Mouse (Mus musculus): Measurements from ENCODE around the gene Plekho1.
A peak's percentile ranks its signal among the peaks of the same experiment; 100 is the strongest.
"Not testable (repeated sequence)": the region's sequence is repeated elsewhere in the genome, so short reads cannot be mapped to it uniquely, and the experiment has no call there.

Gene Plekho1

GRCm38 (mm10) chr3:95995802-95996428, at the start of gene Plekho1:
Gene Plekho1 (minus strand): TSS chr3:95996001.
- DNase-seq = peak; percentile 83

- not testable (repeated sequence) for DNase-seq
Observed at GRCm38 (mm10) chr3:96044559-96044958, 48.8 kb upstream of the Plekho1 start.

GRCm38 (mm10) chr3:96043104-96043503, 47.3 kb upstream of the Plekho1 start:
- no peak for DNase-seq

- DNase-seq = no peak
Observed at GRCm38 (mm10) chr3:96041079-96041478, 45.3 kb upstream of the Plekho1 start.

- no peak for DNase-seq
Observed at GRCm38 (mm10) chr3:96040663-96041006, 44.8 kb upstream of the Plekho1 start.

- peak; percentile 14 for DNase-seq
Observed at GRCm38 (mm10) chr3:96039857-96040662, 44.3 kb upstream of the Plekho1 start.

GRCm38 (mm10) chr3:96038851-96039250, 43.0 kb upstream of the Plekho1 start:
- no peak for DNase-seq

- no peak for DNase-seq
Observed at GRCm38 (mm10) chr3:96038156-96038555, 42.4 kb upstream of the Plekho1 start.

GRCm38 (mm10) chr3:96036796-96037195, 41.0 kb upstream of the Plekho1 start:
- DNase-seq = no peak

- DNase-seq = no peak
Observed at GRCm38 (mm10) chr3:96033046-96033445, 37.2 kb upstream of the Plekho1 start.

- no peak for DNase-seq
Observed at GRCm38 (mm10) chr3:96032652-96033017, 36.8 kb upstream of the Plekho1 start.

GRCm38 (mm10) chr3:96031991-96032651, 36.3 kb upstream of the Plekho1 start:
- no peak for DNase-seq

GRCm38 (mm10) chr3:96029766-96030165, 34.0 kb upstream of the Plekho1 start:
- no peak for DNase-seq

GRCm38 (mm10) chr3:96029336-96029735, 33.5 kb upstream of the Plekho1 start:
- DNase-seq = no peak

- DNase-seq = no peak
Observed at GRCm38 (mm10) chr3:96027875-96028274, 32.1 kb upstream of the Plekho1 start.

GRCm38 (mm10) chr3:96027145-96027544, 31.3 kb upstream of the Plekho1 start:
- DNase-seq = no peak

- DNase-seq = no peak
Observed at GRCm38 (mm10) chr3:96021421-96022128, 25.8 kb upstream of the Plekho1 start.

GRCm38 (mm10) chr3:96020735-96021134, 24.9 kb upstream of the Plekho1 start:
- DNase-seq = no peak

GRCm38 (mm10) chr3:96017461-96017860, 21.7 kb upstream of the Plekho1 start:
- no peak for DNase-seq

- DNase-seq = no peak
Observed at GRCm38 (mm10) chr3:96016257-96016889, 20.6 kb upstream of the Plekho1 start.

- no peak for DNase-seq
Observed at GRCm38 (mm10) chr3:96015681-96016080, 19.9 kb upstream of the Plekho1 start.

- no peak for DNase-seq
Observed at GRCm38 (mm10) chr3:96012805-96013204, 17.0 kb upstream of the Plekho1 start.

- DNase-seq = no peak
Observed at GRCm38 (mm10) chr3:96008463-96008862, 12.7 kb upstream of the Plekho1 start.

Measured in right cerebral cortex, postnatal 25 days (tissue).